Mouse (Mus musculus) testis, adult 2 months (tissue): Measurements from ENCODE around the gene Galntl6.

Source experiments
- CTCF ChIP-seq: fragments of 200-500 bp; IDR thresholded peaks from 2 replicates; pipeline ENCODE4 v1.5.1; 2012; ENCODE audit warnings: low read depth, mild to moderate bottlenecking, inconsistent platforms, low read length, moderate library complexity; ENCODE audit not compliant: control insufficient read depth, insufficient read depth, insufficient replicate concordance
- POLR2A ChIP-seq: fragments of 200-500 bp; IDR thresholded peaks from 2 replicates; pipeline ENCODE4 v1.6.1; 2012; ENCODE audit warnings: low read depth, mild to moderate bottlenecking, inconsistent platforms, low read length, moderate library complexity; ENCODE audit not compliant: control insufficient read depth

DNA sequence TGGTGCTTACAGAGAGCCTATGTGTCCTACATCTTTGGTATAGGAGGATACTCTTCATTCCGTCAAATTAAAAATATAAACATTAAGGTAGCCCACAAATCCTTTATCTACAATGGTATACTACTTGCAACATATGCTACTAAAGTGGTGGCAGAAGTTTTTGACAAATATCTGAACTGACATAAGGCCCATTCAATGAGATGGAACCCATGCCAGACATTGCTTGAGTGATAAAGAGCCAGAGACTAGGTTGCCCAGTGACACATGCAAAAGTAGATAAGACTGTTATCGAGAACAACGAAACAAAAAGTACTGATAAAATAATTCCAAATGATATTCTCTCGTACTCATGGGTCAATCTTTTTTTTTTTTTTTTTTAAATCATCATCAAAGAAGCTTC is 31.3 kb upstream of the Galntl6 start:
- no peak for TF ChIP-seq CTCF
- TF ChIP-seq POLR2A, result no peak
